Mouse (Mus musculus): ENCODE results near the gene Zfp609.
"Not testable (repeated sequence)": the region's sequence is repeated elsewhere in the genome, so short reads cannot be mapped to it uniquely, and the experiment has no call there.

Zfp609 gene

GRCm38 (mm10) chr9:65818402-65818801, 9.0 kb downstream of the Zfp609 start:
- in situ Hi-C loops (cut with MboI, MseI): no loop called here

- in situ Hi-C loops (cut with MboI, MseI): no loop called here
These were observed 14.5 kb downstream of the Zfp609 start for GRCm38 (mm10) chr9:65812841-65813240.

GRCm38 (mm10) chr9:65811784-65812183, 15.6 kb downstream of the Zfp609 start:
- in situ Hi-C loops (cut with MboI, MseI): no loop called here

- in situ Hi-C loops (cut with MboI, MseI): no loop called here
These were observed 19.5 kb downstream of the Zfp609 start for GRCm38 (mm10) chr9:65807818-65808217.

GRCm38 (mm10) chr9:65807251-65807650, 20.1 kb downstream of the Zfp609 start:
- in situ Hi-C loops (cut with MboI, MseI): no loop called here

GRCm38 (mm10) chr9:65799770-65800169, 27.6 kb downstream of the Zfp609 start:
- in situ Hi-C loops (cut with MboI, MseI): no loop called here

GRCm38 (mm10) chr9:65795651-65796050, 31.7 kb downstream of the Zfp609 start:
- in situ Hi-C loops (cut with MboI, MseI): no loop called here

- in situ Hi-C loops (cut with MboI, MseI): no loop called here
These were observed 33.1 kb downstream of the Zfp609 start for GRCm38 (mm10) chr9:65794313-65794712.

- in situ Hi-C loops (cut with MboI, MseI): no loop called here
These were observed 33.9 kb downstream of the Zfp609 start for GRCm38 (mm10) chr9:65793506-65793905.

- in situ Hi-C loops (cut with MboI, MseI): no loop called here
These were observed 34.3 kb downstream of the Zfp609 start for GRCm38 (mm10) chr9:65793086-65793485.

GRCm38 (mm10) chr9:65791846-65792245, 35.5 kb downstream of the Zfp609 start:
- in situ Hi-C loops (cut with MboI, MseI): no loop called here

GRCm38 (mm10) chr9:65791106-65791505, 36.3 kb downstream of the Zfp609 start:
- in situ Hi-C loops (cut with MboI, MseI): no loop called here

- in situ Hi-C loops (cut with MboI, MseI): no loop called here
These were observed 37.6 kb downstream of the Zfp609 start for GRCm38 (mm10) chr9:65789788-65790187.

GRCm38 (mm10) chr9:65788556-65788955, 38.8 kb downstream of the Zfp609 start:
- in situ Hi-C loops (cut with MboI, MseI): no loop called here

GRCm38 (mm10) chr9:65787829-65788344, 39.5 kb downstream of the Zfp609 start:
- in situ Hi-C loops (cut with MboI, MseI): no loop called here

GRCm38 (mm10) chr9:65786885-65787787, 40.2 kb downstream of the Zfp609 start:
- in situ Hi-C loops (cut with MboI, MseI): no loop called here

- in situ Hi-C loops (cut with MboI, MseI): no loop called here
These were observed 41.5 kb downstream of the Zfp609 start for GRCm38 (mm10) chr9:65785772-65786368.

GRCm38 (mm10) chr9:65779619-65780018, 47.7 kb downstream of the Zfp609 start:
- in situ Hi-C loops (cut with MboI, MseI): not testable (repeated sequence)

- in situ Hi-C loops (cut with MboI, MseI): no loop called here
These were observed 50.4 kb downstream of the Zfp609 start for GRCm38 (mm10) chr9:65776874-65777432.

- in situ Hi-C loops (cut with MboI, MseI): no loop called here
These were observed 51.1 kb downstream of the Zfp609 start for GRCm38 (mm10) chr9:65776137-65776872.

GRCm38 (mm10) chr9:65773783-65774182, 53.6 kb downstream of the Zfp609 start:
- in situ Hi-C loops (cut with MboI, MseI): no loop called here

Measured in T-helper 2 cell (primary cell).